Mouse (Mus musculus) kidney, adult 2 months (tissue): Measurements from ENCODE around the gene Gprin1.

Experiments used
- CTCF ChIP-seq: fragments of 200-500 bp; conservative IDR thresholded peaks from 2 replicates; pipeline ENCODE4 v1.5.1; 2011; ENCODE audit warnings: low read depth, mild to moderate bottlenecking, control low read depth, low read length, moderate library complexity, mixed read lengths; ENCODE audit not compliant: insufficient read depth, insufficient read length
- POLR2A ChIP-seq: fragments of 200-500 bp; IDR thresholded peaks from one replicate; pipeline ENCODE4 v1.6.1; 2011; ENCODE audit warnings: low read depth, low read length, control low read depth

DNA sequence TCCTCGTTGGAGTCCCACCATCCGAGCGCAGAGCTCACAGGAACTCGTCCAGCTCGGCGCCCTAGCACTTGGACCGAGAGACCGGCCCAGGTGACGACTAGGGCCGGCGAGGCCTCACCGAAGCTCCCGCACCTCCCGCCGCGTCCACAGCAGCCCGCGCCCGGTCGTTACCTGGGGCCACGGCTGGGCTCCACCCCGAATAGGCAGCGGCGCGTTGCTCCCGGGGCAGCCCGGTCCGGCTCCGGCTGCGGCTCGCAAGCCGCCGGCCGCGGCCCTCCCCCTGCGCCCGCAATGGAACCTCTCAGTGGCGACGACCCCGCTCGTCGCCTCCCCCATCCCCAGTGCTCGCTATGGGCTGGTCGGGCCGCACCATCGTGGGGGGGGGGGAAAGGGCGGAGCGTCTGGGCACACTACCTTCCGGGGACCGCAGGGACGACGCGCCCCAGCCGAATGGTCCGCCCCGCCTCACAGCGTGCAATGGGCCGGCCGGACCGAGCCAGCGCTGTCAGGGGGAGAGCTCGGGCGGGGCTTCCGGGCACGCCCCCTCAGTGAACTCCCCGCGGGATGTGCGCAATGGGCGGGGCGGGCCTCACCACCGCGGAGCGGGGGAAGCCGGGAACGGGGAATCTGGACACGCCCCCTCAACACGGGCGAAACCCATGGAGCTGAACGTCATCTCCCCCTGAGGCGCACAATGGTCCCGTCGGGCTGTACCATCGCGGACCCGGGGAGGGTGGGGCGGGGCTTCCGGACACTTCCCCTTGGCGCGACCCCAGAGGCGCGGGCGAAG, 55.9 kb downstream of the Gprin1 start, which contains the start of gene Rnf44:
- TF ChIP-seq CTCF (no peak), POLR2A (no peak)
